Mouse (Mus musculus) thymus, postnatal 25 days (tissue): ENCODE measurements around the gene Smndc1.
A peak's percentile ranks its signal among the peaks of the same experiment; 100 is the strongest.

Experiments
- DNase-seq: peaks from one replicate; pipeline ENCODE4 v3.0.0; 2022

Gene Smndc1

GRCm38 (mm10) chr19:53390495-53391007, at the start of gene Smndc1:
TSS of gene Smndc1 (minus strand) at chr19:53390578.
- peak; percentile 98 for DNase-seq

GRCm38 (mm10) chr19:53439340-53439739, 49.0 kb upstream of the Smndc1 start:
- DNase-seq, result no peak

GRCm38 (mm10) chr19:53437991-53438390, 47.6 kb upstream of the Smndc1 start:
- DNase-seq, result no peak

- DNase-seq, result no peak
Measured at GRCm38 (mm10) chr19:53437311-53437958, 47.1 kb upstream of the Smndc1 start.

GRCm38 (mm10) chr19:53433949-53434689, 43.7 kb upstream of the Smndc1 start:
- peak; percentile 34 for DNase-seq

GRCm38 (mm10) chr19:53431003-53431402, 40.6 kb upstream of the Smndc1 start:
- DNase-seq, result no peak

- no peak for DNase-seq
Measured at GRCm38 (mm10) chr19:53430356-53430755, 40.0 kb upstream of the Smndc1 start.

- DNase-seq, result no peak
Measured at GRCm38 (mm10) chr19:53427817-53428216, 37.4 kb upstream of the Smndc1 start.

- no peak for DNase-seq
Measured at GRCm38 (mm10) chr19:53427346-53427745, 37.0 kb upstream of the Smndc1 start.

- no peak for DNase-seq
Measured at GRCm38 (mm10) chr19:53425824-53426223, 35.4 kb upstream of the Smndc1 start.

GRCm38 (mm10) chr19:53424629-53425028, 34.3 kb upstream of the Smndc1 start:
- DNase-seq, result peak; percentile 86

- DNase-seq, result peak; percentile 70
Measured at GRCm38 (mm10) chr19:53423816-53424465, 33.6 kb upstream of the Smndc1 start.

- peak; percentile 89 for DNase-seq
Measured at GRCm38 (mm10) chr19:53423341-53423753, 33.0 kb upstream of the Smndc1 start.

- DNase-seq, result no peak
Measured at GRCm38 (mm10) chr19:53422358-53423308, 32.3 kb upstream of the Smndc1 start.

GRCm38 (mm10) chr19:53421583-53422188, 31.3 kb upstream of the Smndc1 start:
- DNase-seq, result no peak

GRCm38 (mm10) chr19:53420924-53421582, 30.7 kb upstream of the Smndc1 start:
- DNase-seq, result peak; percentile 82

GRCm38 (mm10) chr19:53419834-53420233, 29.5 kb upstream of the Smndc1 start:
- DNase-seq, result peak; percentile 87

- DNase-seq, result no peak
Measured at GRCm38 (mm10) chr19:53415198-53415597, 24.8 kb upstream of the Smndc1 start.

GRCm38 (mm10) chr19:53414650-53415049, 24.3 kb upstream of the Smndc1 start:
- DNase-seq, result no peak

GRCm38 (mm10) chr19:53413617-53414380, 23.4 kb upstream of the Smndc1 start:
- no peak for DNase-seq
